Mouse (Mus musculus) liver, embryonic 12.5 days (tissue): ENCODE results near the gene Tatdn2. TPM values are rescaled to one million over a fixed set of nuclear protein-coding genes. Genes with fewer than 3 reads are reported as not detected.

ENCODE experiments used
- ATAC-seq: fragments of 200-750 bp; cut with Nextera tagmentation; 2 replicates; pipeline ENCODE4 v1.8.0; 2017; ENCODE audit warnings: moderate number of reproducible peaks, mild to moderate bottlenecking, moderate library complexity
- H3K27ac ChIP-seq: fragments of 300-500 bp; sonication (generic); 2 replicates; pipeline ENCODE4 v1.5.1; 2016; ENCODE audit warnings: mild to moderate bottlenecking
- H3K27me3 ChIP-seq: fragments of 300-500 bp; sonication (generic); replicated peaks from 2 replicates; pipeline ENCODE4 v1.6.1; 2016; ENCODE audit warnings: mild to moderate bottlenecking, moderate library complexity
- H3K36me3 ChIP-seq: fragments of 300-500 bp; sonication (generic); 2 replicates; pipeline ENCODE4 v1.6.1; 2016; ENCODE audit warnings: mild to moderate bottlenecking, moderate library complexity
- H3K4me1 ChIP-seq: fragments of 300-500 bp; sonication (generic); 2 replicates; pipeline ENCODE4 v1.6.1; 2016
- H3K4me2 ChIP-seq: fragments of 300-500 bp; sonication (generic); 2 replicates; pipeline ENCODE4 v1.6.1; 2016; ENCODE audit warnings: mild to moderate bottlenecking, moderate library complexity
- H3K4me3 ChIP-seq: fragments of 300-500 bp; sonication (generic); 2 replicates; pipeline ENCODE4 v1.5.1; 2016; ENCODE audit warnings: mild to moderate bottlenecking, moderate library complexity
- H3K9ac ChIP-seq: fragments of 300-500 bp; sonication (generic); 2 replicates; pipeline ENCODE4 v1.6.1; 2016; ENCODE audit warnings: mild to moderate bottlenecking, moderate library complexity
- H3K9me3 ChIP-seq: fragments of 300-500 bp; sonication (generic); replicated peaks from 2 replicates; pipeline ENCODE4 v1.6.1; 2016; ENCODE audit warnings: mild to moderate bottlenecking, moderate library complexity
- WGBS: fragments of 180-500 bp; shearing (Covaris S2); methylation state at CpG from one replicate; pipeline ENCODE4 v1.1.7; 2016; ENCODE audit not compliant: insufficient replicate concordance; 5-methylcytosine and 5-hydroxymethylcytosine counted together
- polyA plus RNA-seq: library from polyadenylated mRNA; unstranded; fragments of >200 nt; fragmentation: Nextera tagmentation; extraction: Ambion mirVana; gene quantifications from 2 replicates; pipeline ENCODE4 v1.2.1, GENCODE M21; 2016

Gene Tatdn2
- polyA plus RNA-seq, 1 experiment from 2014 or later, result 1.3 TPM

DNA sequence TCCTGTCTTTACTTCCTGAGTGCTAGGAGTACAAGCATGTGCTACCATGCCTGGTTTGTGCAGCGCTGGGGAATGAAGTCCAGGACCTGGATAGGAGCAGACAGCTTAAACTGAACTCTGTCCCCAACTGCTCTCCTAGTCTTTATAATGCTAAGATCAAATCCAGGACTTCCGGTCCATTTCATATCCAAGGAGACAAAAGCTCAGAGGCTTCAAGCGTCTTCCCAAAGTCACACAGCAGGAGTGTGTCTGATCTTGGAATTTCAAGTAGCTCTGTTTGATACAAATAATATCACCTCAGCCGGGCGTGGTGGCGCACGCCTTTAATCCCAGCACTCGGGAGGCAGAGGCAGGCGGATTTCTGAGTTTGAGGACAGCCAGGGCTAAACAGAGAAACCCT, 20.9 kb upstream of the Tatdn2 start:
- Histone ChIP-seq H3K4me3 (no peak overlapping the region), H3K9me3 (peaks cover 6% of the 10 kb centered on the region), H3K27ac (no peak overlapping the region), H3K9ac (no peak overlapping the region), H3K36me3 (peaks cover 31% of the 10 kb centered on the region; the same call in 1 of the 2 replicates), H3K4me1 (peaks cover 26% of the 10 kb centered on the region), H3K4me2 (no peak overlapping the region), H3K27me3 (no peaks in the 10 kb centered on the region)
- no peak for ATAC-seq
- WGBS, result 86% methylated on average over 9 of the region's 9 CpGs

DNA sequence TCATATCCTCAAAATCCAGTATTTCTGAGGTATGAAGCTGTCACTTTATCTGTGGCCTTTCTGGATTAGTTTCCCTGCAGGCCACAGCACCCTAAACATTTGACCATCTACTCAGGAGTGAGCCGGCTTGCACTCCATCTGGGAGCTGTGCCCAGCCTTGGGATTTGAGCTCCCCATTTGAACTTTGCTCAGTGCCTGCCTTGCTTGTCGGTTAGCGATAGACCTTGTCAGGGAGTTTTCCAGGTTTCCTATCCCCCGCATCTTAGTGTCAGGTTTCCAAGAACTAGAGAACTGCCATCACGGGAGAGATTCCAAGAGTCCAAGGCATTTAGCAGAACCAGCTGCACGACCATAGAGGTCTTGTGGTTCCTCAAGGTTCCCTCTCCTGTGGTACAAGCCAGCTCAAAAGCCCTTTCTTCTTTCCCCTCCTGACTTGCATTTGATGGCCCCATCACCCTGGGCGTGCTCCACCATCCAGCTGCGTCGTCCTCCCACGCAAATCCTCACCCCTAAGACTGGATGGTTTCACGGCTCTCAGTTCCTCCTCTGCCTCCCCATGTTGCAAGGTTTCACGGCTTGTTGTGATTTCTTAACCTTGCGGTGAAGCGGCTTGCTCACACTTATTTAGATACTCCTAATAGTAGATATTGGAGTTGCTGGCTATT, 19.6 kb upstream of the Tatdn2 start:
- H3K27ac ChIP-seq, result no peak overlapping the region
- no peaks in the 10 kb centered on the region for H3K27me3 ChIP-seq
- 70% methylated on average over 14 of the region's 14 CpGs for WGBS
- peaks cover 34% of the 10 kb centered on the region for H3K4me1 ChIP-seq
- ATAC-seq, result no peak
- H3K9ac ChIP-seq, result no peak overlapping the region
- no peaks in the 10 kb centered on the region for H3K9me3 ChIP-seq
- H3K36me3 ChIP-seq, result peaks cover 22% of the 10 kb centered on the region; the same call in 1 of the 2 replicates
- H3K4me3 ChIP-seq, result no peak overlapping the region
- no peak overlapping the region for H3K4me2 ChIP-seq

DNA sequence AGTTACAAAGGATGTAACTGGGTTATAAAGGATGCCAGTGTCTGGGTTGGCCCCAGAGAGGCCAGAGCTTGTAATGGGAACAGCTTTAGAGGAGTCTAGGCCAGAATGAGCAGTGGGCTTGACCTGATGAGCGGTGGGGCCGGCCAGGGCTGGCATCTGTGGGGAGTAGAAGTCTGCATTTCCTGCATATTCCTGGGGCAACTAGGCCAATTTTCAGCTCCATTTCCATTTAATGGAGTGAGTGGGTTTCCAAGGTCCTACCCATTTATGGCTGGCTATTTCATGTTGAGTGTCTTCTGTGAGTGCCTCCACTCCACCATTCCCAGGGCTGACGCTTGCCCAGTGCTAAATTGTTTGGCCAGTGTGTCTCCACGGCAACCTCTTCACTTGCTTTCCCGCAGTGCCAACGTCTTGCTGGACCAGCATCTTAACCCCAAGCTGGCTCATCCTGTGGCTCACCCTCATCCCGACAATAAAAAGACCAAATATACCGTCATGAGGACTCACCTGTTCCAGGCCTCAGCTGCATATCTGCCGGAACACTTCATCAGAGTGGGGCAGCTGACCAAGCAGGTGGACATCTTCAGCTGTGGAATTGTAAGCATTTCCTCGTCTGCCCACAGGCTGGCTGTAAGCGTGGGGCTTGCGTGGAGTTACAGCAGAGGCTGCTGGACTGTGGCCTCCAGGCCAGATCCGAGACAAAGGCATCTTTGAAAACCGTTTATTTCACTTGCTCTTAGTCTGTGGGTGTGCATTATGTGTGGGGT, 18.4 kb upstream of the Tatdn2 start:
- Histone ChIP-seq H3K27ac (no peak overlapping the region), H3K4me1 (peaks cover 30% of the 10 kb centered on the region), H3K9ac (no peak overlapping the region), H3K36me3 (peaks cover 14% of the 10 kb centered on the region; the same call in 1 of the 2 replicates), H3K27me3 (no peaks in the 10 kb centered on the region), H3K4me2 (no peak overlapping the region), H3K9me3 (no peaks in the 10 kb centered on the region), H3K4me3 (no peak overlapping the region)
- ATAC-seq, result no peak
- WGBS, result 81% methylated on average over 14 of the region's 14 CpGs

DNA sequence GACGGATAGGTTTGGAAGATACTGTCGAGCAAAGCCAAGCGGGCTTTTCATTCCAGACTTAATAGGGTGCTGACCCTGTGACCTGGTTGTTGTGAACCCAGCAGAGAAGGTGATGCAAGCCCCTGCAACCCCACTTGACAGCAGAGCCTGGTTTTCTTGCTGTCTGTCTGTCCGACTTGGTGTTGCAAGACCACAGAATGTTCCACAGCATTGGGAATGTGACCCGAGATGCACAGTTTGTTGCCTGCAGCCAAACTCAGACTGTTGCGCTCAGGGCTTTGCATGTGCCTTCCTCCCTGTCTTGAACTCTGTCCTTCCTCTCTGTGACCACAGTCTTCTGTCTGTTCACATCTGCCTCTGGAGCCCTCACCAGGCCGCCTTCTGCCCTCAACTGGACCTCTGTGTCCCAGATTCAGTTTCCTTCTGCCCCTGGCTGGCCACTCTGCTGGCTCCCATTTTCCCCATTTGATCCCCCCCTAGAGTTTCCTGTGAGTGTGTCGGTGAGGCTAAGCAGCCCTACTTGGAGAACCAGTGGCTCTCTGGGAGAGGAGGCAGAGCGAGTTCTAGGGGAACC, 16.8 kb upstream of the Tatdn2 start:
- 64% methylated on average over 9 of the region's 9 CpGs for WGBS
- Histone ChIP-seq H3K27me3 (no peaks in the 10 kb centered on the region), H3K4me1 (peaks cover 30% of the 10 kb centered on the region), H3K36me3 (peaks cover 20% of the 10 kb centered on the region; the same call in 1 of the 2 replicates), H3K4me3 (no peak overlapping the region), H3K27ac (0 out of 2 replicates have a peak overlapping the region, but pooled peaks have one; percentile 17), H3K9ac (no peak overlapping the region), H3K9me3 (no peaks in the 10 kb centered on the region), H3K4me2 (no peak overlapping the region)
- ATAC-seq, result no peak

- ATAC-seq, result peak; percentile 75
- 7% methylated on average over 4 of the region's 4 CpGs for WGBS
These were observed 15.6 kb upstream of the Tatdn2 start for GRCm38 (mm10) chr6:113681271-113681670.

GRCm38 (mm10) chr6:113683081-113683825, 13.6 kb upstream of the Tatdn2 start:
- Histone ChIP-seq H3K4me2 (no peak overlapping the region), H3K9ac (no peak overlapping the region), H3K4me3 (no peak overlapping the region), H3K4me1 (peaks cover 43% of the 10 kb centered on the region), H3K27me3 (no peaks in the 10 kb centered on the region), H3K36me3 (peaks cover 16% of the 10 kb centered on the region; the same call in 1 of the 2 replicates), H3K27ac (no peak overlapping the region), H3K9me3 (no peaks in the 10 kb centered on the region)
- no peak for ATAC-seq
- 70% methylated on average over 10 of the region's 10 CpGs for WGBS

More at GRCm38 (mm10) chr6:113681271-113681670, 15.6 kb upstream of the Tatdn2 start:
- Histone ChIP-seq H3K27ac (no peak overlapping the region), H3K4me2 (no peak overlapping the region), H3K9ac (no peak overlapping the region), H3K4me3 (no peak overlapping the region), H3K36me3 (peaks cover 20% of the 10 kb centered on the region; the same call in 1 of the 2 replicates), H3K4me1 (peaks cover 32% of the 10 kb centered on the region), H3K9me3 (no peaks in the 10 kb centered on the region), H3K27me3 (no peaks in the 10 kb centered on the region)

DNA sequence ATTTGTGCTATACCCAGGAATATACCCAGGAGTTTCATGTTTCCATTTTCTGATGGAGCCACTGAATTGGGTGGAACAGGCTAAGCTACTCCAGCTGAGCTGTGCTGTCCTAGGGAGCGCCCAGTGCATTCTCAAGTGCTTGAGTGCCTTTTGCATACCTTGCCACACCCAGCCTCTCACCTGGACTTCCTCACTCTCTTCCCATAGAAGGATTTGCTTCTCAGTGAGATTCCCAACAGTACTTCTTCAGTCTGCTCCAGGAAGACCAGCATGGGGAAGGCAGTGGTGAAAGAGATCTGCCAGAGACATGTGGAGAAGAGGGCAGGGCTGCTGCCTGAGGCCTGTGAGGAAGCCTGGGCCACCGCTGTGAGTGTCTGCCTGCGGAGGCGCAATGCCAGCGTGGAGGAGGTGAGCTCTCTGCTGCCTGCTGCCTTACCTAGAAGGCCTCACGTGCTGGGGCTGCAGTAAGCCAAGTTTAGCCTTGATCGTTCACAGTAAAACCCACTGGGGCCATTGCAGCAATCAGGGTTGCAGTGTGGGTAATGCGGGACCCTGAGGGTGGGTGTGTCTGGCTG, 10.2 kb upstream of the Tatdn2 start:
- no peaks in the 10 kb centered on the region for H3K27me3 ChIP-seq
- 64% methylated on average over 8 of the region's 8 CpGs for WGBS
- peaks cover 53% of the 10 kb centered on the region for H3K4me1 ChIP-seq
- no peak overlapping the region for H3K27ac ChIP-seq
- H3K4me2 ChIP-seq, result no peak overlapping the region
- no peak overlapping the region for H3K4me3 ChIP-seq
- H3K9ac ChIP-seq, result no peak overlapping the region
- ATAC-seq, result no peak
- peaks cover 13% of the 10 kb centered on the region; the same call in 1 of the 2 replicates for H3K36me3 ChIP-seq
- no peaks in the 10 kb centered on the region for H3K9me3 ChIP-seq

- Histone ChIP-seq H3K27me3 (no peaks in the 10 kb centered on the region), H3K27ac (peak overlapping the region; percentile 97), H3K9ac (peak overlapping the region; percentile 80; the same call in 1 of the 2 replicates), H3K4me3 (0 out of 2 replicates have a peak overlapping the region, but pooled peaks have one; percentile 63), H3K4me1 (peaks cover 83% of the 10 kb centered on the region), H3K36me3 (peaks cover 28% of the 10 kb centered on the region), H3K9me3 (no peaks in the 10 kb centered on the region), H3K4me2 (peak overlapping the region; percentile 79)
- no peak; the same call in 1 of the 2 replicates for ATAC-seq
- 48% methylated on average over 7 of the region's 7 CpGs for WGBS
These were observed 6.8 kb upstream of the Tatdn2 start for GRCm38 (mm10) chr6:113690008-113690399.

DNA sequence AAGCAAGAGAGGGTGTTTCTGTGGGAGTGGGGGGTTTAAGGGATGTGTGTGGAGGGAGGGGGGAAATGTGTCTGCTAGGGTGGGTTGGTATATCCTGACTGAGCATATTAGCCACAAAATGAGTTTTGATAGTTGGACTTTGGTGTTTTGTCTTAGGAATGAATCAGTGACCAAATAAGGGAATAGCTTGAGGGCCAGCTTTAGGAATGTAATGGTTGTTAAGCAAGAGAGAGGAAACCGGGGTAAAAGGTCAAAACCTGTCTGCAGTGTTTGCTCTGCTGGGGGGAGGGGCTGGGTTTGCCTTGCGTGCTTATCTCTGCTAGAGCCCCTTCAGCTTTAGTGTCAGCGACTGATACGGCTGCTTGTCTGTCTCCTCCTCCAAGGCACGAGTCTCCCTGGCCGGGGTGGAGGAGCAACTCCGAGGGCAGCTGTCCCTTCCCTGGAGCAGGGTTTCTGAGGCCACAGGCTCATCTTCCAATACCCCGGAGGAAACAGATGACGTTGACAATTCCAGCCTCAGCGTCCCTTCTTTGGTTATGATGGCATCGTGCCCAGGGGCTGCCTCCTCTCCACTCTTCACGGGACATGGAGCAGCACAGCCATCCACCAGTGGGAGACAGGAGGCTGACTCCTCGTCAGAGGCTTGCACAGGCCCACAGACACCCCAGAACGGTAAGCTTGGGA, 6.3 kb upstream of the Tatdn2 start:
- Histone ChIP-seq H3K4me2 (peak overlapping the region; percentile 79), H3K4me1 (peaks cover 87% of the 10 kb centered on the region), H3K36me3 (peaks cover 33% of the 10 kb centered on the region), H3K9ac (peak overlapping the region; percentile 80), H3K27me3 (no peaks in the 10 kb centered on the region), H3K4me3 (peak overlapping the region; percentile 63), H3K9me3 (no peaks in the 10 kb centered on the region), H3K27ac (peak overlapping the region; percentile 97)
- WGBS, result under 1% methylated on average over 14 of the region's 14 CpGs
- ATAC-seq, result peak; percentile 95

- peak overlapping the region; percentile 79 for H3K4me2 ChIP-seq
- peaks cover 88% of the 10 kb centered on the region for H3K4me1 ChIP-seq
- no peaks in the 10 kb centered on the region for H3K27me3 ChIP-seq
- no peaks in the 10 kb centered on the region for H3K9me3 ChIP-seq
- peaks cover 33% of the 10 kb centered on the region for H3K36me3 ChIP-seq
- peak overlapping the region; percentile 80 for H3K9ac ChIP-seq
- no peak for ATAC-seq
- 36% methylated on average over 4 of the region's 4 CpGs for WGBS
- peak overlapping the region; percentile 63 for H3K4me3 ChIP-seq
- H3K27ac ChIP-seq, result peak overlapping the region; percentile 97
These were observed 5.8 kb upstream of the Tatdn2 start for GRCm38 (mm10) chr6:113691084-113691462.

GRCm38 (mm10) chr6:113692661-113693133, 4.2 kb upstream of the Tatdn2 start:
- Histone ChIP-seq H3K27me3 (no peaks in the 10 kb centered on the region), H3K9ac (peak overlapping the region; percentile 56), H3K4me2 (peak overlapping the region; percentile 79), H3K4me3 (peak overlapping the region; percentile 63), H3K36me3 (peaks cover 33% of the 10 kb centered on the region), H3K4me1 (peaks cover 82% of the 10 kb centered on the region), H3K27ac (peak overlapping the region; percentile 68), H3K9me3 (no peaks in the 10 kb centered on the region)
- no peak for ATAC-seq
- WGBS, result 73% methylated on average over 5 of the region's 5 CpGs
